Mouse (Mus musculus): ENCODE measurements around the gene Gm5134. TPM values are rescaled to one million over a fixed set of nuclear protein-coding genes. Genes with fewer than 3 reads are reported as not detected.

The Gm5134 gene
- polyA plus RNA-seq, 1 experiment from 2014 or later: not detected

- H3K9me3 ChIP-seq (ENCODE audit: control insufficient read depth): no peaks in the 10 kb centered on the region
- H3K9ac ChIP-seq (ENCODE audit: low read depth, low read length): no peak overlapping the region
- TF ChIP-seq CTCF (IDR thresholded peaks at IDR 0.05; ENCODE audit: low read depth): no peak
- H3K27me3 ChIP-seq (replicated peaks; ENCODE audit: control insufficient read depth, insufficient read depth, low read length): peaks cover 11% of the 10 kb centered on the region; the same call in 1 of the 2 replicates
- peak overlapping the region; percentile 53; the same call in 1 of the 2 replicates for H3K4me3 ChIP-seq (ENCODE audit: low read depth, low read length)
- peaks cover 6% of the 10 kb centered on the region; the same call in 1 of the 2 replicates for H3K36me3 ChIP-seq (ENCODE audit: control insufficient read depth, insufficient read depth)
- no peaks in the 10 kb centered on the region; the same call in 1 of the 2 replicates for H3K4me1 ChIP-seq (replicated peaks; ENCODE audit: control insufficient read depth, insufficient read depth, low read length)
- H3K27ac ChIP-seq (ENCODE audit: low read depth, low read length): no peak overlapping the region
- ATAC-seq: no peak
- WGBS: 20% methylated on average over 7 of the region's 7 CpGs
- peak overlapping the region; percentile 87 for H3K4me2 ChIP-seq (replicated peaks; ENCODE audit: low read depth)
Measured at GRCm38 (mm10) chr10:75931311-75931710, 23.0 kb upstream of the Gm5134 start.

DNA sequence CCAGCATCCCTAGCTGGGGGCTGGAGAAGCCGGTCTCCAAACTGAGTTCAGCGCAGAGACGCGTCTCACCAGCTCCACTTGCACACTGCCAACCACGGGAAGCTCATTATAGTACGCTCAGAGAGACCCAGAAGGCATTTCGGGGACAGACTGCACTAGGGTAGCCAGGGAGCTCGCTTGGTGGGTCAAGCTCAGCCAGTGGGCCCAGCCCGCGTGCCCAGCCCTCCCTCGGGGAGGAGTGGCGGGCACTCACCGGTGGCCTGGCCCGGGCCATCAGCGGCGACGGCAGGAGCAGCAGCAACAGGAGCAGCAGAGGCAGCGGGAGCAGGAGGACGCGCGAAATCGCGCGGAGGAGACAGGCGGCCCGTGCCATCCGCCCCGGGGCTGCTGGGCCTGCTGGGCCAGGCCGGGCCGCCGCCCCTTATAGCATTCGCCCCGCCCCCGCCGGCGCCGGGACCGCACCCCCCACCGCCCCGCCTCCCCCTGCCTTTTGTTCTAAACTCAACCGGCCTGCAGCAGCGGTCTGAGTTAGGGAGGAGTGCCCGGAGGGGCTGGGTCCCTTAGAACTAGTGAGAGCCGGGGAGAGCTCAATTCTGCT lies 22.1 kb upstream of the Gm5134 start:
- peak overlapping the region; percentile 57 for H3K9ac ChIP-seq (ENCODE audit: low read depth, low read length)
- peak; percentile 20; the same call in 1 of the 2 replicates for ATAC-seq
- H3K27me3 ChIP-seq (replicated peaks; ENCODE audit: control insufficient read depth, insufficient read depth, low read length): peaks cover 11% of the 10 kb centered on the region; the same call in 1 of the 2 replicates
- WGBS: 6% methylated on average over 27 of the region's 44 CpGs
- no peaks in the 10 kb centered on the region; the same call in 1 of the 2 replicates for H3K4me1 ChIP-seq (replicated peaks; ENCODE audit: control insufficient read depth, insufficient read depth, low read length)
- TF ChIP-seq CTCF (IDR thresholded peaks at IDR 0.05; ENCODE audit: low read depth): no peak
- peak overlapping the region; percentile 87 for H3K4me2 ChIP-seq (replicated peaks; ENCODE audit: low read depth)
- no peak overlapping the region for H3K27ac ChIP-seq (ENCODE audit: low read depth, low read length)
- peak overlapping the region; percentile 53 for H3K4me3 ChIP-seq (ENCODE audit: low read depth, low read length)
- H3K36me3 ChIP-seq (ENCODE audit: control insufficient read depth, insufficient read depth): peaks cover 3% of the 10 kb centered on the region; the same call in 1 of the 2 replicates
- H3K9me3 ChIP-seq (ENCODE audit: control insufficient read depth): no peaks in the 10 kb centered on the region

- Histone ChIP-seq H3K27me3 (replicated peaks; ENCODE audit: control insufficient read depth, insufficient read depth, low read length) (peaks cover 11% of the 10 kb centered on the region; the same call in 1 of the 2 replicates), H3K36me3 (ENCODE audit: control insufficient read depth, insufficient read depth) (no peaks in the 10 kb centered on the region), H3K9me3 (ENCODE audit: control insufficient read depth) (no peaks in the 10 kb centered on the region), H3K27ac (ENCODE audit: low read depth, low read length) (no peak within 1 kb of the TSS), H3K4me1 (replicated peaks; ENCODE audit: control insufficient read depth, insufficient read depth, low read length) (no peaks in the 10 kb centered on the region; the same call in 1 of the 2 replicates), H3K9ac (ENCODE audit: low read depth, low read length) (peak within 1 kb of the TSS; percentile 57), H3K4me2 (replicated peaks; ENCODE audit: low read depth) (peak within 1 kb of the TSS; percentile 87), H3K4me3 (ENCODE audit: low read depth, low read length) (peak within 1 kb of the TSS; percentile 53)
- no peak for TF ChIP-seq CTCF (IDR thresholded peaks at IDR 0.05; ENCODE audit: low read depth)
- ATAC-seq: no peak
- WGBS: 46% methylated on average over 6 of the region's 6 CpGs
Measured at GRCm38 (mm10) chr10:75932891-75933290, 21.4 kb upstream of the Gm5134 start, which contains the start of gene Chchd10. Gene Chchd10, plus strand, starts transcription at chr10:75933130.

DNA sequence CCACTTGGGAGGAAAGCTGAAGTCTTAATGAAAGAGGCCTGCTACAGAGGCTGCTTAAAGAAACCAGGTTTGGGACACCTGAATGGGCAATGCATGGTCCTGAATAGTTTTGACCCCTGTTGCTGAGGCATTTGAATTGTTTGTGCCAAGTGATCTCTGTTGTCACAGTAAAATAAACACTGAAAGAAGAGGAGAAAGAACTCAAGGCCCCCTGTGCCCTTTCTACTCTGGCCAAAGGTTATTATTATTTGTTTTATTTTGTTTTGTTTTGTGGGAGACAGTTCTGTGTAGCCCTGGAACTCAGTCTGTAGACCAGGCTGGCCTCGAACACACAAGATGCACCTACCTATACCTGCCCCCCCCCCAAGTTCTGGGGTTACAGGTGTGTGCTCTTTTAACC lies 19.3 kb upstream of the Gm5134 start:
- no peak overlapping the region; the same call in 1 of the 2 replicates for H3K9ac ChIP-seq (ENCODE audit: low read depth, low read length)
- peak overlapping the region; percentile 62 for H3K4me3 ChIP-seq (ENCODE audit: low read depth, low read length)
- ATAC-seq: no peak
- peak overlapping the region; percentile 85 for H3K4me2 ChIP-seq (replicated peaks; ENCODE audit: low read depth)
- 54% methylated on average over 1 of the region's 1 CpGs for WGBS
- no peak overlapping the region for H3K27ac ChIP-seq (ENCODE audit: low read depth, low read length)
- H3K4me1 ChIP-seq (replicated peaks; ENCODE audit: control insufficient read depth, insufficient read depth, low read length): no peaks in the 10 kb centered on the region; the same call in 1 of the 2 replicates
- no peak for TF ChIP-seq CTCF (IDR thresholded peaks at IDR 0.05; ENCODE audit: low read depth)
- H3K27me3 ChIP-seq (replicated peaks; ENCODE audit: control insufficient read depth, insufficient read depth, low read length): peaks cover 11% of the 10 kb centered on the region; the same call in 1 of the 2 replicates
- no peaks in the 10 kb centered on the region for H3K36me3 ChIP-seq (ENCODE audit: control insufficient read depth, insufficient read depth)
- no peaks in the 10 kb centered on the region for H3K9me3 ChIP-seq (ENCODE audit: control insufficient read depth)

GRCm38 (mm10) chr10:75935680-75936541 lies 18.4 kb upstream of the Gm5134 start, which contains the start of gene Mmp11:
Gene Mmp11, minus strand, starts transcription at chr10:75936496.
- Histone ChIP-seq H3K36me3 (ENCODE audit: control insufficient read depth, insufficient read depth) (no peaks in the 10 kb centered on the region), H3K4me1 (replicated peaks; ENCODE audit: control insufficient read depth, insufficient read depth, low read length) (no peaks in the 10 kb centered on the region; the same call in 1 of the 2 replicates), H3K27ac (ENCODE audit: low read depth, low read length) (0 out of 2 replicates have a peak within 1 kb of the TSS, but pooled peaks have one; percentile 37), H3K27me3 (replicated peaks; ENCODE audit: control insufficient read depth, insufficient read depth, low read length) (peaks cover 11% of the 10 kb centered on the region; the same call in 1 of the 2 replicates), H3K4me2 (replicated peaks; ENCODE audit: low read depth) (peak within 1 kb of the TSS; percentile 85), H3K9ac (ENCODE audit: low read depth, low read length) (peak within 1 kb of the TSS; percentile 53), H3K4me3 (ENCODE audit: low read depth, low read length) (peak within 1 kb of the TSS; percentile 62), H3K9me3 (ENCODE audit: control insufficient read depth) (no peaks in the 10 kb centered on the region)
- TF ChIP-seq CTCF (IDR thresholded peaks at IDR 0.05; ENCODE audit: low read depth): no peak
- WGBS: 2% methylated on average over 51 of the region's 51 CpGs
- peak; percentile 83 for ATAC-seq
